Mouse (Mus musculus) liver, adult (tissue): Measurements from ENCODE around the gene Mcm10.

Experiments
- GATA4 ChIP-seq: IDR thresholded peaks from 2 replicates; pipeline ENCODE4 v1.6.1; 2014; ENCODE audit warnings: mild to moderate bottlenecking, low read length; ENCODE audit not compliant: insufficient replicate concordance

The Mcm10 gene

GRCm38 (mm10) chr2:4975807-4976206 is 36.8 kb downstream of the Mcm10 start, which contains the start of gene Ucma:
Ucma (plus strand) TSS chr2:4976122.
- no peak for TF ChIP-seq GATA4

- TF ChIP-seq GATA4, result no peak
Observed at GRCm38 (mm10) chr2:4969083-4969482, 43.5 kb downstream of the Mcm10 start.

- TF ChIP-seq GATA4, result no peak
Observed at GRCm38 (mm10) chr2:4967806-4968205, 44.8 kb downstream of the Mcm10 start.

GRCm38 (mm10) chr2:4958039-4958438 is 54.6 kb downstream of the Mcm10 start:
- no peak for TF ChIP-seq GATA4

- no peak for TF ChIP-seq GATA4
Observed at GRCm38 (mm10) chr2:4954216-4954760, 58.3 kb downstream of the Mcm10 start.

- no peak for TF ChIP-seq GATA4
Observed at GRCm38 (mm10) chr2:4950986-4951385, 61.6 kb downstream of the Mcm10 start.

GRCm38 (mm10) chr2:4940861-4941260 is 71.7 kb downstream of the Mcm10 start:
- no peak for TF ChIP-seq GATA4
